Mouse (Mus musculus) limb, embryonic 12.5 days (tissue): ENCODE data around the gene Brwd3. TPM values are rescaled to one million over a fixed set of nuclear protein-coding genes. Genes with fewer than 3 reads are reported as not detected.

ENCODE experiments used
- ATAC-seq: fragments of 200-750 bp; cut with Nextera tagmentation; 2 replicates; pipeline ENCODE4 v1.8.0; 2017; ENCODE audit warnings: low read depth, moderate TSS enrichment; ENCODE audit not compliant: insufficient number of reproducible peaks, insufficient read depth, low FRiP score, low TSS enrichment
- H3K27ac ChIP-seq: fragments of 300-500 bp; sonication (generic); 2 replicates; pipeline ENCODE4 v1.5.1; 2016; ENCODE audit warnings: mild to moderate bottlenecking, moderate library complexity
- H3K27me3 ChIP-seq: fragments of 300-500 bp; sonication (generic); 2 replicates; pipeline ENCODE4 v1.6.1; 2016; ENCODE audit warnings: mild to moderate bottlenecking, moderate library complexity
- H3K36me3 ChIP-seq: fragments of 300-500 bp; sonication (generic); 2 replicates; pipeline ENCODE4 v1.6.1; 2016; ENCODE audit warnings: mild to moderate bottlenecking, moderate library complexity
- H3K4me1 ChIP-seq: fragments of 300-500 bp; sonication (generic); replicated peaks from 2 replicates; pipeline ENCODE4 v1.6.1; 2016
- H3K4me2 ChIP-seq: fragments of 300-500 bp; sonication (generic); 2 replicates; pipeline ENCODE4 v1.6.1; 2016; ENCODE audit warnings: mild to moderate bottlenecking, moderate library complexity
- H3K4me3 ChIP-seq: fragments of 300-500 bp; sonication (generic); replicated peaks from 2 replicates; pipeline ENCODE4 v1.5.1; 2016; ENCODE audit warnings: mild to moderate bottlenecking
- H3K9ac ChIP-seq: fragments of 300-500 bp; sonication (generic); replicated peaks from 2 replicates; pipeline ENCODE4 v1.6.1; 2016; ENCODE audit warnings: mild to moderate bottlenecking, moderate library complexity
- H3K9me3 ChIP-seq: fragments of 300-500 bp; sonication (generic); 2 replicates; pipeline ENCODE4 v1.6.1; 2016; ENCODE audit warnings: mild to moderate bottlenecking, moderate library complexity
- WGBS: fragments of 180-500 bp; shearing (Covaris S2); methylation state at CpG from one replicate; pipeline ENCODE4 v1.1.7; 2016; 5-methylcytosine and 5-hydroxymethylcytosine counted together
- polyA plus RNA-seq: library from polyadenylated mRNA; unstranded; fragments of >200 nt; fragmentation: Nextera tagmentation; extraction: Ambion mirVana; gene quantifications from 2 replicates; pipeline ENCODE4 v1.2.1, GENCODE M21; 2016

Brwd3 gene
- polyA plus RNA-seq, 1 experiment from 2014 or later = 3.7 TPM

GRCm38 (mm10) chrX:108731755-108732154 is 102.4 kb downstream of the Brwd3 start:
- no peak for ATAC-seq
- H3K27me3 ChIP-seq = no peaks in the 10 kb centered on the region
- no peak overlapping the region for H3K27ac ChIP-seq
- H3K4me1 ChIP-seq = no peaks in the 10 kb centered on the region
- H3K36me3 ChIP-seq = no peaks in the 10 kb centered on the region
- no peak overlapping the region for H3K9ac ChIP-seq
- H3K9me3 ChIP-seq = no peaks in the 10 kb centered on the region
- no peak overlapping the region for H3K4me3 ChIP-seq
- H3K4me2 ChIP-seq = no peak overlapping the region

- no peak for ATAC-seq
- WGBS = 93% methylated on average over 1 of the region's 1 CpGs
- Histone ChIP-seq H3K27ac (no peak overlapping the region), H3K4me1 (no peaks in the 10 kb centered on the region), H3K4me2 (no peak overlapping the region), H3K9me3 (no peaks in the 10 kb centered on the region), H3K9ac (no peak overlapping the region), H3K27me3 (no peaks in the 10 kb centered on the region), H3K4me3 (no peak overlapping the region), H3K36me3 (no peaks in the 10 kb centered on the region)
Observed at GRCm38 (mm10) chrX:108729564-108729963, 104.6 kb downstream of the Brwd3 start.

GRCm38 (mm10) chrX:108729068-108729467 is 105.1 kb downstream of the Brwd3 start:
- 70% methylated on average over 3 of the region's 3 CpGs for whole genome bisulfite sequencing
- Histone ChIP-seq H3K4me3 (no peak overlapping the region), H3K9me3 (no peaks in the 10 kb centered on the region), H3K4me2 (no peak overlapping the region), H3K36me3 (no peaks in the 10 kb centered on the region), H3K9ac (no peak overlapping the region), H3K27me3 (no peaks in the 10 kb centered on the region), H3K4me1 (no peaks in the 10 kb centered on the region), H3K27ac (no peak overlapping the region)
- no peak for ATAC-seq

- no peak overlapping the region for H3K27ac ChIP-seq
- no peak overlapping the region for H3K9ac ChIP-seq
- 67% methylated on average over 3 of the region's 3 CpGs for WGBS
- H3K36me3 ChIP-seq = no peaks in the 10 kb centered on the region
- no peak overlapping the region for H3K4me2 ChIP-seq
- H3K27me3 ChIP-seq = no peaks in the 10 kb centered on the region
- no peak for ATAC-seq
- no peaks in the 10 kb centered on the region for H3K9me3 ChIP-seq
- no peaks in the 10 kb centered on the region for H3K4me1 ChIP-seq
- no peak overlapping the region for H3K4me3 ChIP-seq
Observed at GRCm38 (mm10) chrX:108728334-108728733, 105.8 kb downstream of the Brwd3 start.

GRCm38 (mm10) chrX:108724241-108724640 is 109.9 kb downstream of the Brwd3 start:
- Histone ChIP-seq H3K9ac (no peak overlapping the region), H3K36me3 (no peaks in the 10 kb centered on the region), H3K4me2 (no peak overlapping the region), H3K27ac (no peak overlapping the region), H3K9me3 (no peaks in the 10 kb centered on the region), H3K27me3 (no peaks in the 10 kb centered on the region), H3K4me3 (no peak overlapping the region), H3K4me1 (no peaks in the 10 kb centered on the region)
- no peak for ATAC-seq

GRCm38 (mm10) chrX:108722447-108722846 is 111.7 kb downstream of the Brwd3 start:
- Histone ChIP-seq H3K36me3 (no peaks in the 10 kb centered on the region), H3K9ac (no peak overlapping the region), H3K27me3 (no peaks in the 10 kb centered on the region), H3K9me3 (no peaks in the 10 kb centered on the region), H3K4me1 (no peaks in the 10 kb centered on the region), H3K27ac (no peak overlapping the region), H3K4me3 (no peak overlapping the region), H3K4me2 (no peak overlapping the region)
- 74% methylated on average over 1 of the region's 1 CpGs for WGBS
- ATAC-seq = no peak

GRCm38 (mm10) chrX:108704312-108704711 is 129.9 kb downstream of the Brwd3 start:
- no peak overlapping the region for H3K27ac ChIP-seq
- H3K9ac ChIP-seq = no peak overlapping the region
- 92% methylated on average over 2 of the region's 2 CpGs for WGBS
- H3K36me3 ChIP-seq = no peaks in the 10 kb centered on the region
- no peak for ATAC-seq
- H3K9me3 ChIP-seq = no peaks in the 10 kb centered on the region
- H3K4me1 ChIP-seq = no peaks in the 10 kb centered on the region
- H3K4me2 ChIP-seq = no peak overlapping the region
- no peak overlapping the region for H3K4me3 ChIP-seq
- no peaks in the 10 kb centered on the region for H3K27me3 ChIP-seq

Other genes with a start within 250 kb of the Brwd3 start
- 0.24 TPM in 1 of 2 replicates, not detected in the other for gene Gm379, start 169.5 kb downstream of the Brwd3 start, polyA plus RNA-seq
- gene Hmgn5, start 179.0 kb upstream of the Brwd3 start, polyA plus RNA-seq = 25.1 and 28.5 TPM in 2 replicates